31 mouse cellular contexts compared by ENCODE assay signal in the genomic region with DNA sequence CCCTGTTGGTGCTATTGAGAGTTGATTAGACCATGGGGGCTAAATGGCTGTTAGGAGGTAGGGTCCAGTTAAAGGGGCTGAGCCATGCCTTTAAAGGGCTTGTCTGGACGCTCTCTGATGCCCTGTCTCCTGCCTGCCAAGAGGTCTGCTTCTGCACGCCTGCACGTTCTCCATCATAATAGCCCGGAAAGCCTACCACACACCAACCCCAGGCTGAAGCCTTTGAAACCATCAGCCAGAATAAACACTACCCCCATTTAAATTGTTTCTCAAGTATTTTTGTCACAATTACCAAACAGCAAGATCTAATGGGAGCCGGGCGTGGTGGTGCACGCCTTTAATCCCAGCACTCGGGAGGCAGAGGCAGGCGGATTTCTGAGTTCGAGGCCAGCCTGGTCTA.
"Had no signal": no experiment of that assay in that cellular context is flagged by ENCODE, and none has a peak within 500 bp of the region (broad histone marks: within the 10 kb centered on the region; RNA-seq: fewer than 3 reads in every experiment).

No protein-coding gene starts in this region.

- ATAC-seq: liver, embryonic 12.5 days; lung, postnatal 0 days; midbrain, embryonic 13.5 days; midbrain, embryonic 15.5 days; midbrain, embryonic 16.5 days had no signal

- H3K9me3 ChIP-seq: limb, embryonic 10.5 days; limb, embryonic 12.5 days; limb, embryonic 13.5 days; limb, embryonic 15.5 days; liver, embryonic 12.5 days; liver, embryonic 13.5 days; liver, embryonic 15.5 days; lung, embryonic 15.5 days; megakaryocyte, embryonic 14.5 days; midbrain, embryonic 10.5 days; midbrain, embryonic 12.5 days; midbrain, embryonic 13.5 days; midbrain, embryonic 15.5 days had no signal

- H3K4me1 ChIP-seq: limb, embryonic 10.5 days; limb, embryonic 12.5 days; limb, embryonic 13.5 days; limb, embryonic 15.5 days; liver, embryonic 12.5 days; liver, embryonic 13.5 days; liver, embryonic 15.5 days; lung, embryonic 15.5 days; midbrain, embryonic 10.5 days; midbrain, embryonic 12.5 days; midbrain, embryonic 13.5 days; midbrain, embryonic 15.5 days had no signal

- H3K4me2 ChIP-seq: limb, embryonic 12.5 days; limb, embryonic 13.5 days; limb, embryonic 15.5 days; liver, embryonic 11.5 days; liver, embryonic 12.5 days; liver, embryonic 13.5 days; liver, embryonic 15.5 days; lung, embryonic 14.5 days; lung, embryonic 15.5 days; midbrain, embryonic 11.5 days; midbrain, embryonic 12.5 days; midbrain, embryonic 13.5 days; midbrain, embryonic 15.5 days had no signal

- H3K36me3 ChIP-seq: limb, embryonic 10.5 days; limb, embryonic 12.5 days; limb, embryonic 13.5 days; limb, embryonic 15.5 days; liver, embryonic 12.5 days; liver, embryonic 13.5 days; lung, embryonic 15.5 days; midbrain, embryonic 12.5 days; midbrain, embryonic 13.5 days; midbrain, embryonic 15.5 days had no signal

- H3K27ac ChIP-seq: limb, embryonic 10.5 days; limb, embryonic 12.5 days; limb, embryonic 13.5 days; limb, embryonic 15.5 days; liver, embryonic 12.5 days; liver, embryonic 13.5 days; liver, embryonic 14.5 days; liver, embryonic 15.5 days; lung, embryonic 15.5 days; macrophage; midbrain, embryonic 10.5 days; midbrain, embryonic 12.5 days; midbrain, embryonic 13.5 days; midbrain, embryonic 15.5 days had no signal

- H3K27me3 ChIP-seq: limb, embryonic 12.5 days; limb, embryonic 13.5 days; limb, embryonic 15.5 days; liver, embryonic 12.5 days; liver, embryonic 13.5 days; liver, embryonic 15.5 days; lung, embryonic 15.5 days; megakaryocyte, embryonic 14.5 days; midbrain, embryonic 12.5 days; midbrain, embryonic 13.5 days; midbrain, embryonic 15.5 days had no signal

- H3K9ac ChIP-seq: limb, embryonic 12.5 days; limb, embryonic 13.5 days; limb, embryonic 15.5 days; liver, embryonic 12.5 days; liver, embryonic 13.5 days; liver, embryonic 14.5 days; liver, embryonic 15.5 days; liver, postnatal 0 days; lung, embryonic 14.5 days; lung, embryonic 15.5 days; midbrain, embryonic 12.5 days; midbrain, embryonic 13.5 days; midbrain, embryonic 15.5 days had no signal

- H3K4me3 ChIP-seq: limb, embryonic 10.5 days; limb, embryonic 12.5 days; limb, embryonic 13.5 days; limb, embryonic 15.5 days; liver, embryonic 12.5 days; liver, embryonic 13.5 days; liver, embryonic 15.5 days; lung, embryonic 15.5 days; megakaryocyte, embryonic 14.5 days; midbrain, embryonic 10.5 days; midbrain, embryonic 12.5 days; midbrain, embryonic 13.5 days; midbrain, embryonic 15.5 days; myocyte had no signal

- DNase-seq: left cerebral cortex, postnatal 4 days; liver; liver, embryonic 13.5 days; liver, postnatal 0 days; lung, adult 18-20 months; lung, adult 2 months; lung, embryonic 14.5 days; lung, postnatal 10 days; lung, postnatal 14 days; lung, postnatal 36 days; lung, postnatal 4 days; midbrain, embryonic 14.5 days had no signal
